Mouse (Mus musculus) spleen, adult 12 weeks (tissue): ENCODE measurements around the gene Mdm2.

ENCODE experiments used
- DNase-seq: peaks from one replicate; pipeline ENCODE4 v3.0.0; 2022; ENCODE audit warnings: low spot score

Gene Mdm2

GRCm38 (mm10) chr10:117642491-117643262, 67.9 kb downstream of the Mdm2 start:
- DNase-seq: no peak

- DNase-seq: no peak
Measured at GRCm38 (mm10) chr10:117642201-117642450, 68.4 kb downstream of the Mdm2 start.

- DNase-seq: no peak
Measured at GRCm38 (mm10) chr10:117641400-117642200, 69.0 kb downstream of the Mdm2 start.

DNA sequence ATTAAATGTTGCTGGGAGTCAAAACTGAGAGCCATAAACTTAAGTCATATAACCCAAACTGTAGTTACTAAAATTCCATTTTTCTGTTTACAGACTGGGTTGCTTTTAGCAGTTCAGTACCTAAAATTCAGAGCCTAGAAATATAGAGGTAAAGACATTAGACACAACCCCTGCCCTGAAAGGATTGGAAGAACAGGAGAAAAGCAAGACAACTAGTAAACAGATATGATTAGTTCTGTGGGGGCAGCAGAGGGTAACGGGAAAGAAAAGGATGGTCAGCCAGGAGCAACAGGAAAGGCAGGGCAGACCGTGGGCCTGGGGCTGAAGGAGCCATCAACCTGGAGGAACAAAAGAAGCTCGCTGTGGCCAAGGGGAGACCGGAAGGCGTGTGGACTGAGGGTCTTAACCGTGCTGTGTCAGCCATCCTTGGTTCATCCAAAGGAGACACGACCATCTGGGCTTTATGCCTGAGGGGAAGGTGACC, 69.9 kb downstream of the Mdm2 start:
- DNase-seq: no peak

GRCm38 (mm10) chr10:117639899-117640594, 70.5 kb downstream of the Mdm2 start:
- DNase-seq: no peak

DNA sequence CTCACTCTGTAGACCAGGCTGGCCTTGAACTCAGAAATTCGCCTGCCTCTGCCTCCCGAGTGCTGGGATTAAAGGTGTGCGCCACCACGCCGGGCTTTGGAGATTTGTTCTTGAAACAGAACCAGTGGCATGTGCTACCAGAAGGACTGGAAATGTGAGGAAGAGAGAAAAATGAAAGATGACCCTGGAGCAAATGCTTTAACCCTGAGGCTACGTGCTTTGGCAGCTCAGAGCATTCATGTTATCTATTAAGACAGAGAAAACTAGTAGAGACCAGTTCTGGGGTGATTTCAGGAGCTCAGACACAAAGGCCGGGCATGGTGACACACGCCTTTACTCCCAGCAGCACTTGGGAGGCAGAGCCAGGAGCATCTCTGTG, 71.3 kb downstream of the Mdm2 start:
- no peak for DNase-seq
